Mouse (Mus musculus): ENCODE measurements at regions not wholly inside any gene's neighbourhood (a gene's known extent, or its start where the extent isn't known, plus 50 kb on each side); places are given as distances from the start of the nearest gene placed in this dataset.

DNA sequence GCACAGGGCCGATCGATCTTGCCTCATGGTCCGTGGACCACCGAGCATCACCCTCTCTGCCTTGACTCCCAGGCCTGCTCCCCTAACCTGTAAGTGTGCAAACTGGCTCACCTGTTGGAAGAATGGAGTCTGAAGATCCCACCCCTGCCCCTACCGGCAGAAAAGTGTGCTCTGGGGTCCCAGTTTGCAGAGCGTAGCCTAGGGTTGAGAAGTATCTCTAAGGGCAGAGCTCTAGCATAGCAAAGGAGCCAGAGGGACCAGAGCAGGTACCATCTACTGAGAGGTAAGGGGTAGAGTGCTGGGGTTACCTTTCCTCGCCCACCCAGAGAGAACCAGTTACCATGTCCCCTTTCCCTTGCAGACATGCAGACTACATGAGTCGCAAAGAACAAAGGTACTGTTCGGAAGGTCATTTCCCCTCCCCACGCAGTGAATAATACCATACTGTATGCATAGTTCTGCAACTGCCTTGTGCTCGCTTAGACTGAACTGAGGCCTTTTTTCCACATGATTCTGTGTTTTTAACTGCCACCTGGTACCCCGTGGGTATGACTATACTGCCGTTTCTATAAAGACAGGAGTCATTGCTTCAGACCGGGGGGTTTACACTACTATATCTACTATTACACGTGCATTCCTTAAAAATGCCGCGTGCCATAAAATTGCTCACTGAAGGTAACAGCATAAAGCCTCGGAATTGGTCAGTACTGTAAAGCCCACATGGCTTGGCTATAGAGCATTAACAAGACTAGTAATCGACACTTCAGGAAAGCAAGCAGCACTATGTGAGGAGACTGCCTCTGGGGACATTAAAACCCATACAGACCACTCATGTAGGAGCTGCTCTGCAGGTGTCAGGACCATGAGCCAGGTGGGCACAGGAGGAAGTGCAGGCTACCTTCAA, 88.7 kb upstream of the Ccnd2 start:
- ATAC-seq, result no peak
- DNase-seq (ENCODE audit: low read depth, low spot score), result no peak

DNA sequence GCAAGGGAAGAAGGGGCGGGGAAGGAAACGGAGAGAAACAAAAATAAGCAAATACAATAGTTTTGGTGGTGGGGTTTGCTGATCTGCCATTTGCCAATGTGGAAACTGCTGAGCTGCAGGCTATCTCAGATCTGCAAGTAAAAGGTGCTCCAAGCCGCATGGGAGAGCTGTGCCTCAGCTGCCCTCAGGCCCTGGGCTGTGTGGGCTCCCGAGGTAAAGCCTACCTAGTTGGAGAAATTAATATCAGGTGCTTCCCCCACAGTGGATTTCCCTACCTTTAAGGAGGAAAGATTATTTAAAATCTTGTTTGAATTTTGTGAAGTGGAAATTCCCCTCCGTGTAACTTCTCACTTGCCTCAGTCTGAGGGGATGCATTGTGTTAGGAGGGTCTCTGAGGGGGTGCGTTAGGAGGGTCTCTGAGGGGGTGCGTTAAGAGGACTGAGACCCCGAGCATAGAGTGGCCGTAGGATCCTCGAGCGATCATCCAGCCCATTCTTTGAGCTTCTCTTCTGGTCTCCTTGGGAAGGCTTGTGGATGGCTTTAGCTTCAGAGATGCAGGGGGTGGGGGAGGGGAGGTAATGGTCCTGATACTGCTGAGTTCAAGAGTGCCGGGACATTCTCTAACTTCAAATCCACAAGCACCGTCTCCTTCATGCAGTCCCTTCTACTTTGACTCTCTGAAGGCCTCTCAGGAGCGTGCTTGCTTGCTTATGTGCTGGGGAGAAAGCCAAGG, 89.9 kb upstream of the Ccnd2 start:
- no peak for DNase-seq (ENCODE audit: low read depth, low spot score)
- POLR2A ChIA-PET, result interaction anchor here (0.8 kb wide), 1 partner anchor 20 kb away, joined by 4 read pairs; no protein-coding TSS in a partner anchor
- in situ Hi-C loops (cut with MboI; ENCODE audit: low pct_unique_long_range_greater_than_20kb), result no loop called here

More for the DNA sequence above, 88.7 kb upstream of the Ccnd2 start:
- ChIA-PET CTCF (no interaction called here), POLR2A (no interaction called here)
- H3K27me3 ChIP-seq, result no peaks in the 10 kb centered on the region
- in situ Hi-C loops (cut with MboI; ENCODE audit: low pct_unique_long_range_greater_than_20kb), result no loop called here
- TF ChIP-seq CTCF (IDR thresholded peaks at IDR 0.05), result no peak

DNA sequence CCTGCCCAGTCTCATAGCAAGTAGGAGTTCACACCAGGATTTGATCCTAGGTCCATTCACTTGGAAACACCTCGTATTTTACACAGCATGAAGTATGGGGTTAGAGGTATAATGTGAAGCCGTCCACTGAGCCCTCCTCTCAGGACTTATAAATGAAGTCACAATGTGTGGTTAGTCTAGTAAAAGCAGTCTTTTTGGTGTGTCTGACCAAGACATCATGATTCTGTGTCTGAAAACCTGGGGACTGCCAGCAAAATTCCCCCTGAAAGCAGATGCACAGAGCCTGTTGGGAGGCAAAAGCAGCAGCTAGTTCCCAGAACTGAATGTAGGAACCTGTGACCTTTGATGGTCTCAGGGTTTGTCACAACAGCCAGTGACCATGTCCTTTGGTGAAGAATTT, 91.0 kb upstream of the Ccnd2 start:
- TF ChIP-seq CTCF (IDR thresholded peaks at IDR 0.05), result no peak
- DNase-seq (ENCODE audit: low read depth, low spot score), result no peak

More for the DNA sequence above, 89.9 kb upstream of the Ccnd2 start:
- CTCF ChIA-PET, result no interaction called here
- no peak for TF ChIP-seq CTCF (IDR thresholded peaks at IDR 0.05)
- no peaks in the 10 kb centered on the region for H3K27me3 ChIP-seq
- ATAC-seq, result no peak

DNA sequence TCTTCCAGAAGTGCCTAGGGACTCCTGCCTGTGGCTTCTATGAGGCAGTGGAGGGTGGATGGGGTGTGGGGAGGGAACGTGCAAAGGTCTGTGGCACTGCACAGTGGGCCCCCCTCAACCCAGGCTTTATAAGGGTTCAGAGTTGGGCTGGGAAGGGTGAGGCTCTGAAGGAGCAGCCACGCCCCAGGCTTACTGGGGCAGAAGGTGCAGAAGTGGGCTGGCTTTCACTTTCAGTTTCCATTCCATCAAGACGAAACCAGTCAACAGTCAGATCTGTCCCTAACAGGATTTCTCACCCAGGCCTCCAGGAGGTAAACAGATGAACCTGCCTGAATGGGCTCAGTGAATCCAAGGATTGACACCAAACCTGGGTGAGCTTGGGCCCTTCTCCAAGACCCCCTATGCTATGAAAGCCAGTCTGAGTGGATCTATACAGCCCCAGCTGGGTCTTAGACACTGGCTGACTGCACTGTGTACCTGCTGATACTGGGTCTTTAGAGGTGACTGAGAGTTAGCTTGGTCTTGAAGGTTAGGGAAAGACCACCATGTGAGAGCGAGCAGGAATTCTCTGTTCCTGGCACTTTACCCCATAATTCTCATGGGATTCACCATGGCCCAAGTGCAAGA, 93.9 kb upstream of the Ccnd2 start:
- no peak for TF ChIP-seq CTCF (IDR thresholded peaks at IDR 0.05)
- DNase-seq (ENCODE audit: low read depth, low spot score) (no peak), ATAC-seq (no peak)
- POLR2A ChIA-PET, result no interaction called here
- in situ Hi-C loops (cut with MboI; ENCODE audit: low pct_unique_long_range_greater_than_20kb), result no loop called here
- H3K27me3 ChIP-seq, result no peaks in the 10 kb centered on the region
- CTCF ChIA-PET, result no interaction called here

More for the DNA sequence above, 91.0 kb upstream of the Ccnd2 start:
- in situ Hi-C loops (cut with MboI; ENCODE audit: low pct_unique_long_range_greater_than_20kb), result no loop called here
- CTCF ChIA-PET, result no interaction called here
- ATAC-seq, result no peak
- no peaks in the 10 kb centered on the region for H3K27me3 ChIP-seq
- POLR2A ChIA-PET, result no interaction called here

DNA sequence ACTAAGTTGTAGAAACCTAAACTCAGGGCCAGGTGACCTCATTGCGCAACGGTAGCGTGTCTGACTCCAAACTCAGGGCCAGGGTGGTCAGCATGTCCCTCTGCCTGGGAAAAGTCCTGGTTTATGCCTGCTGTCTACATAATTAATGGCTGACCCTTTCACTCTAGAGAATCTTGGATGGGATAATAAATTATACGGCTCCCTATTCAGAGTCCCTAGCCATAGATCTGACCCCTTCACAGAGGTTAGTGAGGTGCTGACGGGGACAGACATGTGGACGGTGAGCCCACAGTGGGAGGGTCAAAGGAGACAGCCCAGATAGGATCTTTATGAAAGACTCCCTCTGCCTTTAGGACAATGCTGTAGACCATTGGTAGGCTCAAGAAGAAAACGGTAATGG, 94.7 kb upstream of the Ccnd2 start:
- DNase-seq (ENCODE audit: low read depth, low spot score) (no peak), ATAC-seq (no peak)
- ChIA-PET POLR2A (no interaction called here), CTCF (no interaction called here)
- H3K27me3 ChIP-seq, result no peaks in the 10 kb centered on the region
- no peak for TF ChIP-seq CTCF (IDR thresholded peaks at IDR 0.05)
- in situ Hi-C loops (cut with MboI; ENCODE audit: low pct_unique_long_range_greater_than_20kb), result no loop called here

DNA sequence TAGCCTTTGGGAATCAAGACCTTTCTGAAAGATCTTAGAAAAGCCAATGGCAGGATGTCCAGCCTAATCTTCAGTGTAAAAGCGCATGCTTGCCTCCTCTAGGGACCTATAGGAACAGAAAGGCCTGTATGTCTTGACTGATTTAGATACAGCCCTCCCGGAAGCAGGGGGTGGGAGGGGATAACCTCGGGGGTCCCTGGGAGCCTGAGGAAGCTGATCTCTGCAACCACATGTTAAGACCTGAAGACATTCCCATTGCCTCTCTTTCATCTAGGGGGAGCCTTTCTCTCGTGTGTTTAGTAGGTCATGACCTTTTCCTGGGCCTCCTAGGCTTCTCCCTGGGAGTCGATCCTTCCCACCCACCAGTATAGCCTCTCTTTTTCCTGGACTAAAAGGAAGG, 95.3 kb upstream of the Ccnd2 start:
- H3K27me3 ChIP-seq, result no peaks in the 10 kb centered on the region
- CTCF ChIA-PET, result no interaction called here
- POLR2A ChIA-PET, result no interaction called here
- DNase-seq (ENCODE audit: low read depth, low spot score) (no peak), ATAC-seq (no peak)
- no peak for TF ChIP-seq CTCF (IDR thresholded peaks at IDR 0.05)
- in situ Hi-C loops (cut with MboI; ENCODE audit: low pct_unique_long_range_greater_than_20kb), result no loop called here

DNA sequence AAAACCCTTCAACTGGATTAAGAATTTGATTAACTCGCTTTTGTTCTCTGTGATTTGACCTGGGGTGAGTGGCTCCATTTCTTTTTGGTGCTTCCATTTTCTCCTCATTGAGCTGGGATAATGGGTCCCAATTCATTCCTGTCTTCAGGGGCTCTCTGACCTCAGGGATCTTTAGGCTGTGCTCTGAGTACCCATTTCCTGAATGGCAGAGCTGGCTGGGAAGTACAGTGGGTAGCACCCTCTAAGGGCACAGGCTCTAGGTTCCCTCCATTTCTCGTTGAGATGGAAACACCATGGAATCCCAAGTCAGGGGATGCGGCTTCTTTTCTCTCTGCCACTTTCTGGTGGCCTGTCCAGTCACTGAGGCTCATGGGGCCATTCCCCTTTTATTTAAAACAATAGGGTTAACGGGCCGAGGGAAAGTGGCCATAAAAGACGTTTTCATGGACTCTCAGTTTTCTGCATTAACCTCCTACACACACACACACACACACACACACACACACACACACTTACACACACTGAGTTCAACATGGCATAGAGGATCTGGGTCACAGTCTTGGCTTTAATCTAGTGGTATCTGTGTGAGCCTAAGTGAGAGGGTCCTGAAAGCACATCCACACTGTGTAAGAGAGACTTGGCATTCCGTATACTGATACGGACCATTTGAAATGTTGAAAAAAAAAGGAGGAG, 98.3 kb upstream of the Ccnd2 start:
- ATAC-seq (no peak), DNase-seq (ENCODE audit: low read depth, low spot score) (no peak)
- in situ Hi-C loops (cut with MboI; ENCODE audit: low pct_unique_long_range_greater_than_20kb), result no loop called here
- no peaks in the 10 kb centered on the region for H3K27me3 ChIP-seq
- ChIA-PET POLR2A (interaction anchor here (0.7 kb wide), 1 partner anchor 64 kb away, joined by 3 read pairs; no protein-coding TSS in a partner anchor), CTCF (no interaction called here)
- TF ChIP-seq CTCF (IDR thresholded peaks at IDR 0.05), result no peak

DNA sequence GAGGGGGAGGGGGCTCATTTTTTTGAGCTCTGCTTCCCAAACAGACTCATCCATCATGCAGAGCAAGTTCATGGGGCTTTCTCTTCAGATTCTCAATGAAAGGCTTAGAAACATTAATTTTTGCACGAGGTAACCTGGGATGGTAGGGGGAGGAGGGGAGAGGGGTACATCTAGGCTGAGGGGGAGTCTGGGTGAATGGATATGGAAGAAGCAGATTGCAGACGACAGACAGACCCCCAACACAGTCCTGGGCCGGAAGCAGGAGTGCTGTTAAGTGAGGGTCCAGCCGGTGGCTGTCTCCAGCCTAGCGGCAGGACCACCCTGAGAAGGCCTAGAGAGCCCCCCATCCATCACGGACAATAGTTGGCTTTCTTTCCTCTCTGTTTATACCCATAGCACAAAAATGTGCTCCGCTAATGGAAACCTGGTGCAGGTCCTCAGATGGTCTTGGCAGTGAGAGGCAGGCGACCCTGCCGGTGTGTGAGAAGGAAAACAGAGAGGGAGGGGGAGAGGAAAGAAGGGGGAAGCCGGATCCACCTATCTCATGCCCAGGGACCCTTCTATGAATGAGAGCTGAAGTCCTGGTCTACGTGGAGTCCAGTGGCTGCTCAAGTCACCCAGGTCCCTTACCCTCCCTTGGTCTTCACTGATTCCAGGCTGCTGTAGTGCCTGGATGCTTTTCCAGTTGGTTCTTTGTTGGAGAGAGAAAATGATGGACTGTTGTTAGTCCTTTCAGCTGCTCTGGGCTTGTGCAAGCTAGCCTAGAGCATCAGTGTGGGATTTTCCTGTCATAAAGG, 99.1 kb upstream of the Ccnd2 start:
- ChIA-PET CTCF (no interaction called here), POLR2A (no interaction called here)
- no peak for TF ChIP-seq CTCF (IDR thresholded peaks at IDR 0.05)
- in situ Hi-C loops (cut with MboI; ENCODE audit: low pct_unique_long_range_greater_than_20kb), result no loop called here
- DNase-seq (ENCODE audit: low read depth, low spot score), result no peak
- no peaks in the 10 kb centered on the region for H3K27me3 ChIP-seq
- ATAC-seq, result no peak

DNA sequence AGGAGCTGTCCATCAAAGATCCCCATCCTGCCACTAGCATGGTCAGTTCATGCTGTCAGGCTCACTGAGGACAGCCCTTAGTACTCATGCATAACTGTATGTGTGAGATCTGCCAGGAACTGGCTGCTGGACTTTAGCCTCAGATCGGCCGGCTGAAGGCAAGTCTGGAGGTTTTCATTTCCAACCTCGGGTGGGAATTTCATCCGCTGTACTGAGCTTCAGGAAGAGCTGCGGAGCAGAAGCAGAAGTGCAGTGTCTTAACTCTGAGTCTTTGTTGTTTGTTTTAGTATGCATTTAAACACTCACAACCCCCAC, 99.6 kb upstream of the Ccnd2 start:
- CTCF ChIA-PET, result no interaction called here
- in situ Hi-C loops (cut with MboI; ENCODE audit: low pct_unique_long_range_greater_than_20kb), result no loop called here
- no peak for TF ChIP-seq CTCF (IDR thresholded peaks at IDR 0.05)
- H3K27me3 ChIP-seq, result no peaks in the 10 kb centered on the region
- DNase-seq (ENCODE audit: low read depth, low spot score) (no peak), ATAC-seq (no peak)
- POLR2A ChIA-PET, result interaction anchor here (0.6 kb wide), 1 partner anchor 87 kb away, joined by 6 read pairs; no protein-coding TSS in a partner anchor
